Mouse (Mus musculus): Measurements from ENCODE around the gene Syne1.

GRCm38 (mm10) chr10:5600123-5600522 lies 48.8 kb upstream of the Syne1 start:
- TF ChIP-seq POLR2A (IDR thresholded peaks at IDR 0.05; ENCODE audit: low read depth, low read length) (no peak), CTCF (IDR thresholded peaks at IDR 0.05; ENCODE audit: borderline replicate concordance, insufficient read depth, low read length) (no peak)
